Mouse (Mus musculus): ENCODE data around the gene Adnp.

- TF ChIP-seq CTCF (IDR thresholded peaks at IDR 0.05; ENCODE audit: low read depth): no peak
- no peak for TF ChIP-seq EP300 (IDR thresholded peaks at IDR 0.05; ENCODE audit: low read depth)
These were observed 57.7 kb downstream of the Adnp start for GRCm38 (mm10) chr2:168149241-168149640.
